Mouse (Mus musculus): ENCODE measurements around the gene Pfdn2.

Gene Pfdn2

GRCm38 (mm10) chr1:171355812-171356340 lies 10.4 kb downstream of the Pfdn2 start:
- peak; percentile 51 to 63 for DNase-seq (ENCODE audit: low spot score in 2 of 2)

GRCm38 (mm10) chr1:171356814-171357213 lies 11.3 kb downstream of the Pfdn2 start:
- no peak for DNase-seq (ENCODE audit: low spot score in 2 of 2)

DNA sequence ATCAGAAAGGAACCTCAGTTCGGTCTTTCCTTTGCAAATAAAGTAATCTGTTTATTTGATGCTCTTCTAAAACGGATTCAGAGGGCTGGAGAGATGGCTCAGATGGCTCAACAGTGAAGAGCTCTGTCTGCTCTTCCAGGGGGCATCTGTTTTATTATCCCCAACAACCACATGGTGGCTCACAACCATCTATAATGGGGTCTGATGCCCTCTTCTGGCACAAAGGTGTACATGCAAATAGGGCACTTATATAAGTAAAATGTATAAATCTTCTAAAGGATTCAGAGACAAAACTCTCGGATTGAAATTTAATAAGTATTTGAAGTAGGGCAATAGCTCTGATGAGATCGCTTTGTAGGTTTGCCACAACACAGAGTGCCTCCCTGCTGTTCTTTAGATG lies 13.0 kb downstream of the Pfdn2 start:
- DNase-seq (ENCODE audit: low spot score in 2 of 2) = peak; percentile 38 to 61

GRCm38 (mm10) chr1:171360253-171360652 lies 14.8 kb downstream of the Pfdn2 start:
- no peak for DNase-seq (ENCODE audit: low spot score in 2 of 2)

GRCm38 (mm10) chr1:171360656-171361055 lies 15.2 kb downstream of the Pfdn2 start, which contains the start of gene Klhdc9:
Klhdc9 (minus strand) TSS chr1:171360798.
- DNase-seq (ENCODE audit: low spot score in 2 of 2) = peak; percentile 90 to 91

- DNase-seq (ENCODE audit: low spot score in 2 of 2) = peak; percentile 73 to 78
Observed at GRCm38 (mm10) chr1:171361106-171362103, 15.9 kb downstream of the Pfdn2 start.

DNA sequence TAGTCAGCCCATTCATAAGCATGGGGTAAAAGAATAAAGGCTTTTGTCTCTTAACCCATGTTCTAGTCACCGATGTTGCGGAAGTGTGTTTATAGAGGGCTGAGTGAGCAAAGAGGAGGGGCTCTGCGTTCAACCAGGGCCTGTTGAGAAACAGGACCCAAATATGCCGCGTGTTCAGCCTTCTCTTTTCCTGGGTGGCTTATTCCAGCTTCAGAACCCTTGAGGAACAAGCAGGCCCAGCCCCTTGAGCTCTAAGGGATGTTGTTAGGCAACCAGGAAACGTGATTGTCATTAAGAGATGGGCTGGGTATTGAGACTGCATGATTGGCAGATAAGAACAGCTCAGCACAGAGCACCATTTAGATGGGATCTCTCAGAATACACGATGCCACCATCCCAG lies 20.5 kb downstream of the Pfdn2 start:
- no peak for DNase-seq (ENCODE audit: low spot score in 2 of 2)

GRCm38 (mm10) chr1:171369845-171370556 lies 24.5 kb downstream of the Pfdn2 start, which contains the start of gene Nectin4:
Nectin4 (plus strand) TSS chr1:171370099.
- no peak for DNase-seq (ENCODE audit: low spot score in 2 of 2)

DNA sequence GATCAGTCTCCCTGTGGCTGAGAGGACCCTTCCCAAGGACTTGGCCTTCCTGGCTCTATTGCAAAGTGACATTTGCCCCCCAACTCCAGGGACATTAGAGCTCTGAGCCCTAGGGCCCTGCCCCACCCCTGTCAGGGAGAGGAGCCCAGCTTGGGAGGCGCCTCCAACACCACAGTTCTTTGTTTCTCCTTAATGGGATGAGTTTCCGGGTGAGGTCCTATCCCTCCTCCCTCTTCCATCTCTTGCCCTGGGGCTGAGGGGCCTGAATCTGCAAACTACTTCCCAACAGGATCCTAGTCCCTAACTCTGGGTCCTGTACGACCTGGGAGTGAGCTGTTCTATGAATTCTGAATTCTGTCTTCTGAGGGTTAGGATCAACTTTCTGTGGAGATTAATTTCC lies 27.4 kb downstream of the Pfdn2 start:
- no peak for DNase-seq (ENCODE audit: low spot score in 2 of 2)

- no peak for DNase-seq (ENCODE audit: low spot score in 2 of 2)
Observed at GRCm38 (mm10) chr1:171373946-171374345, 28.5 kb downstream of the Pfdn2 start.

DNA sequence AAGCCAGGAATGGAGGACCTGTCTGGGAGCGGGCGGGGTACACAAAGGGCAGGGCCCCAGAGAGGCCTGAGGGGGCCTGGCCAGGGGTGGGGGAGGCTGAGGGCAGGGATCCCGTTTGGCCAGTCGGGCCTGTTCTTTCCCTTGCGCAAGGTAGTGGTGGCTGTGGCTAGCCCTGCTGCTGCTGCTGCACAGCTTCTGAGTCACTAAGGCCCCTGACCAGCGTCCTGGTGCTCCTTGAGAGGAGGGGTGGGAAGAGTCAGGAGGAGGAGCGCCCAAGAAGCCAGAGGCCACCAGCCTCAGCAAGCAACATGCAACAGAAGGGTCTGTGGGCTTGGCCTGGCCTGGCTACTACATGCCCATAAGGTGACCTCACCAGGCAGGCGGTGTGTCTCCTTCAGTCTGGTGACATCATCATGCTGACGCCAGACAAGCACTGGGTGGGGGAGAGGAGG lies 30.2 kb downstream of the Pfdn2 start:
- no peak for DNase-seq (ENCODE audit: low spot score in 2 of 2)

DNA sequence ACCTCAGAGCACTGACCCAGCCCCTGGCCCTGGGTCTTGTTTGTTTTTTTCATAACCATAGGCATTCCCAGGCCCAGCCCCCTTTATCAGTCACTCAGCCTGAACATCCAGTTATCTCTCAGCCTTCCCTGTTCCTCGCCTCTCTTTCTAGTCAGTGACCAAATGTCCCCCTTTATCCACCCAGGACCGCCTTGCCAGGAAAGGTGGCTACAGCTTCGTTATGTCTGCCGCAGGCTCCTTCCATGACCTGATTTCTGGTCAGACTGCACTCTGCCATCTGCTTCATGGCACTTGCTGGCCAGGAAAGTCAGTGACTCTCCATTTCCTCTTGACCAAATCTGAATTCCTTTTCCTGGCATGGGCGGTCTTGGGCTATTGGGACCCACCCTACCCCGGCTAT lies 32.8 kb downstream of the Pfdn2 start:
- no peak for DNase-seq (ENCODE audit: low spot score in 2 of 2)

DNA sequence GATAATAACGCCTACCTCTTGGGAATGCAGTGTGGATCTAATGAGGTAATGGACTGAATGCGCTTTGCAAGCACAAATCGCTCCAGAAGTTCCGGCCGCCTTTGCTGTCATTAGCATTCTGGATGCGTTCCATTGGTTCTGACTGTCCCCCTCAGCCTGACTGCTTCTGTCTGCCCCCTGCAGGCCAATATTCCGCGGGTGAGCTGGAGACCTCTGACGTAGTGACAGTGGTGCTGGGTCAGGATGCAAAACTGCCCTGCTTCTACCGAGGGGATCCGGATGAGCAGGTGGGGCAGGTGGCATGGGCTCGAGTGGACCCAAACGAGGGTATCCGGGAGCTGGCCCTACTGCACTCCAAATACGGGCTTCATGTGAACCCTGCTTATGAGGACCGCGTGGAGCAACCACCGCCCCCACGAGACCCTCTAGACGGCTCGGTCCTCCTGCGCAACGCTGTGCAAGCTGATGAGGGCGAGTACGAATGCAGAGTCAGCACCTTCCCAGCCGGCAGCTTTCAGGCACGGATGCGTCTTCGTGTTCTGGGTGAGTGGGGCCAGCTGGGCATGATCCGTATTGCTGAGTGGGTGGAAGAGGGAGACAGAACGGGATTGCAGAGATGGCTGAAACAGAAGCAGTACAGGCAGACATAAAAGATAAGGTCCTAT lies 34.6 kb downstream of the Pfdn2 start:
- peak; percentile 74 to 82 for DNase-seq (ENCODE audit: low spot score in 2 of 2)

GRCm38 (mm10) chr1:171382096-171382620 lies 36.7 kb downstream of the Pfdn2 start:
- no peak for DNase-seq (ENCODE audit: low spot score in 2 of 2)

GRCm38 (mm10) chr1:171384361-171384760 lies 38.9 kb downstream of the Pfdn2 start:
- DNase-seq (ENCODE audit: low spot score in 2 of 2) = no peak

GRCm38 (mm10) chr1:171385171-171385570 lies 39.7 kb downstream of the Pfdn2 start:
- DNase-seq (ENCODE audit: low spot score in 2 of 2) = no peak

DNA sequence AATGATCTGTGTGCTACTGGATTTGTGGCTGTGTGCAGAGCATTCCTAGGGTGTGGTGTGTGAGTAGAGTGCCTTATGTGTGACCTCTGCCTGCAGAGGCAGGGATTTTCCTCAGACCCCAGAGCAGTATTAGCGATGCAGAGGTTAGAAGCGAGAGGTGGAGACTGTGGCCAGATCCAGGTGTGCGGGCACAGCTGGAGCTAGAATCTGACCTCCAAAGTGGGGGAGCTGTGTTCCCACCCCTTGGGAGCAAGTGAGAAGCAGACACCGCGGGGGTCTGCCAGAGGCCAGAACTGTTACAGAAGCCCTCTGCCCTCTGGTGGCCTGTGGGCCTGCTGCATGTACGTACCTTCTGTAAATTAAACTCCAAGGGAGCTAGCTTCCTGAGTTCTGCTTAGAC lies 41.6 kb downstream of the Pfdn2 start:
- no peak for DNase-seq (ENCODE audit: low spot score in 2 of 2)

GRCm38 (mm10) chr1:171388376-171389102 lies 43.1 kb downstream of the Pfdn2 start, which contains the start of gene Arhgap30:
Arhgap30 (plus strand) TSS chr1:171388954.
- peak; percentile 96 to 97 for DNase-seq (ENCODE audit: low spot score in 2 of 2)

- peak; percentile 84 to 89 for DNase-seq (ENCODE audit: low spot score in 2 of 2)
Observed at GRCm38 (mm10) chr1:171390101-171390500, 44.6 kb downstream of the Pfdn2 start.

DNA sequence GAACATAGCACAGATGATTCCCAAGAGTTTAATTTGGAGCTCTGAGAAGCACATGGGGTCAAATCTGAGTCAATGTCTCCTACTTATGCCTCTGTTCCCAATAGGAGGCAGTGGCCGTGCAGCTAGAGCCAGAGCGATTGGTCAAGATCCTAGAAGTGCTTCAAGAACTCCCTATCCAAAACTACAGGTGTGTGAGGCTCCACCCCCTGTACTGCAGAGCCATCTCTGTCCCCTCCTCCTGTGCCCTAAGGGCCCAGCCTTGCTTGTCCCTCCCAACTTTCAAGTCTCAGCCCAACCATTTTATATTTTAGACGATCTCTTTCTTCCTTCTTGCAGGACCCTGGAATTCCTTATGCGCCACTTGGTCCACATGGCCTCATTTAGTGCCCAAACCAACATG lies 56.4 kb downstream of the Pfdn2 start:
- no peak for DNase-seq (ENCODE audit: low spot score in 2 of 2)

GRCm38 (mm10) chr1:171402991-171403390 lies 57.5 kb downstream of the Pfdn2 start:
- DNase-seq (ENCODE audit: low spot score in 2 of 2) = no peak

Data from natural killer cell, adult 2 months (primary cell).